Mouse (Mus musculus) spleen, embryonic (tissue): ENCODE results near the gene Mif.

Experiments used
- CTCF ChIA-PET: fragments of 350-600 bp; sonication (Branson Sonifier 250); formaldehyde crosslinking; loops from one replicate; lab custom pipeline; 2022; lab: Charles Lee

The Mif gene

DNA sequence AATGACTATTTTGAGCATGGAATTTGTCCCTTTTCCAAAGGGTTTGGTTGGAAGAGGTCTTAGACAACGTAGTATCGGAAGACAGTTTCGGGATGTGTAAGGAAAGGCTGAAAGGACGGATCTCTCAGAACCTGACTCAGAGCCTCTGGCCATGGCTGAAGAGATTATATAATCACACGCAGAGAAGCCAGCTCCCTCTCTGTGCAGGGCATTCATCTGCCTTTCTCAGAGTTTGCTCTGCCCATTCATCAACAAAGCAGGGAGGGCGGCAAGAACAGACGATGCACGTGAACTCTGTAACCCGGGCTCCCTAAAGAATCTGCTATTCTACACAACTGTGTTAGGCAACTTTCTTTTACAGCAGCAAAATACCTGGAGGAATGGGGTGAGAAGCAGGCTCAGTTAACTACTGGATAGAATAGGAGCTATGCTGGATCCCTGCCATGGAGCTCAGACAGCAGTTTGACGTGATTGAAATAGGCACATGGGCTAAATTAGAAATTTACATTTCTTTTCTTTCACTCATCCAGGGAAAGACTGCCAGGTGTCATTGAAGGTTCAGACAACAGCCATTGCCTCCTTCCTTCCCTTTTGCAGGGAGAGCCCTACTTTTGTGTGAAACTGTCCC lies 13.6 kb upstream of the Mif start:
- CTCF ChIA-PET: no interaction called here

DNA sequence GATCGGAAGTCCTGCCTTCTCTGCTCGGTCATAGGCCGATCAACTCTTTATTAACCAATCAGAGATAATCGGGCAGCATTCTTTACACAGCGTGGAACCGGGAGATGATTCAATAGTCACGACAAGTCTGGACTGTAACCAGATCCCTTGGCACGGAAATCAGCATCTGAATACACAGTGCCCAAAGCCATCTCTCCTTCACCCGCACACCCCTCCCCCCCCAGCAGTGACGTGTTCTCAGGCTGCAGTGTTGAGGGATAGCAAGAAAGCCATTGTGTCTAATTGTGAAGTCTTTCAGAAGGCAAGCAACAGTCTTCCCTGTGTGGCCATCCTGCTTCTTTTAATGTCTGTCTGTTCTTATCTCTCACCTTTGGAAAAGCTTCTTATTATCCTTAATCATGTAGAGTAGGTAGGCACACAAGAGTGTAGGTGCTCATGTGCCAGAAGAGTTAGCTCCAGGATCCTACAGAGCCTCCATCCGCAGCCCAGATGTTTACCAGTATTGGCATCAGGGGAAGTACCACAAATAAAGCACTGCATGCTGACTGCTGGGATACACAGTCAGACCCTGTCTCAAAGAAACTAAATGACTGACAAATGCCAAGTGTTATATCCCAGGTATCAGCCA lies 13.0 kb upstream of the Mif start:
- CTCF ChIA-PET: no interaction called here

DNA sequence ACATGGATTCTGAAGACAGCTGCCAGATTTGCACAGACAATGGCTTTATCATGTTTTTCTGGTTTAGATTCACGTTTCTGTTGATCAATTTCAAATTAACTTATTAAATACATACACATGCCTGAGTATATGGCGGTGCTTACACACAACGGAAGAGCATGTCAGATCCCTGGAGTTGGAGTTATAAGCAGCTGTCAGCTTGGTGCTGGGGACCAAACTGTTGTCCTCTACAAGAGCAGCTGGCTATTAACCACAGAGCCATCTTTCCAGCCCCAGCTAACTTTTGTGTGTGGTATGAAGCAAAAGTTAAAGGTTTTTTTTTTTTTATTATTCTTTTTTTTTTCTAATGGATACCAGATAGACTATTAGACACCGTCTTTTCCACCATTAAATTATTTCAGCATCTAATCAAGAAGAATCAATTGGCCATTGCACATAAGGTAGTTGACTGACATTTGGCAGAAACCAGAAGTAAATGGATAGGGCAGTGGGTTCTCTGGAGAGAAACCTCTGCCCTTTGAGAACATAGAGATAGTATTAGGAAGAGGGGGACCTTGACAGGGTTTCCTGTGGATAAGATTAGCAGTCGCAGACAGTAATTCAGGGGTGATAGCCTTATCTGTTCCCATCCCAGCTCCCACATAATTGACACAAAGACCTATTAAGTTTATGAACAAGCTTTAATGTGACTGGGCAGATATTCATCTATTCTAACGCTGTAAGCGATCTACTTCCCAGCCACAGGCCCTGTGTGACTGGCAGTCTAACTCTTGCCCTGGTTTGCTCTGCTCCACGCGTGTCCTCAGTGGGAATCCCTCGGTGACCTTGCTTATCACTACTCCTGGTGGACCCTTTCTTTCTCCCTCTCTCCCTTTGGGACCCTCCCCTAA lies 12.2 kb upstream of the Mif start:
- CTCF ChIA-PET: no interaction called here

DNA sequence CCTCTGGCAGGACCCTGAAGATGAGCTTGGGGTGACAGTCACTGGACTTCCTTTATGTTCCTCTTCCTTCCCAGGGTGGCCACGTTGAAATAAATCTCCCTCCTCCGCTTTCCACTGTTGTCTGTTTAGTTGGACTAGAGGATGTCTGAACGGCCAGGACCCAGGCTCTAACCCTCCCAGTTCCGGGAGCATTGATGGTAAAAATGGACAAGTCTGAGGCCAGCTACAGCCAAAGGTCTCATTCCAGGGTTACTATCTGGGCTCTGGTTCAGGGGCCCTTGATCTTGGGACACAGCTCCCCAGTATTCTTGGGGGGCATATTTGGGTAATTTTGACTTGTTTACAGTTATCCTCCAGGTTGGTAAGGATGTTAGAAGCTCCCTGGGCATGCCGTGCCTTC lies 1.5 kb upstream of the Mif start:
- CTCF ChIA-PET: interaction anchor here (0.6 kb wide), 1 partner anchor 125 kb away, joined by 5 read pairs; no protein-coding TSS in a partner anchor

DNA sequence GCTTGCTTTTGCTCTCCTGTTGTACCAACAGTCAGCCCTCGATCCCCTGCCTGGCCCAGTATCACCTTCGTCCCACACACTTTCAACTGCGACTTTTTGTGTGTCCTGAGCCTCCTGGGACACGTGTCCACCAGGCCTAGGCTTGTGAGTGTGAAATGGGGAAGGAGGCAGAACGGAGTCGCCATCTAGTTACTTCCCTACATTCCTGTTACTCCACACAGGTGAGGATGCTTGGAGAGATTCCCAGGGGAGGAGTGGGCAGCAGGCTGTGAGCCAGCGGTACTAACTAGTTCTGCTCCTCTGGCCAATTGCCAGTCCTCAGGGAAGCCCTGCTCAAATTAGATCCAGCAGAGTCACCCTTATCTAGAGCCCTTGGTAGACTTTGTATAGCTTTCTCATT lies 706 bp upstream of the Mif start:
- CTCF ChIA-PET: interaction anchor here (0.6 kb wide), 1 partner anchor 126 kb away, joined by 5 read pairs; no protein-coding TSS in a partner anchor

DNA sequence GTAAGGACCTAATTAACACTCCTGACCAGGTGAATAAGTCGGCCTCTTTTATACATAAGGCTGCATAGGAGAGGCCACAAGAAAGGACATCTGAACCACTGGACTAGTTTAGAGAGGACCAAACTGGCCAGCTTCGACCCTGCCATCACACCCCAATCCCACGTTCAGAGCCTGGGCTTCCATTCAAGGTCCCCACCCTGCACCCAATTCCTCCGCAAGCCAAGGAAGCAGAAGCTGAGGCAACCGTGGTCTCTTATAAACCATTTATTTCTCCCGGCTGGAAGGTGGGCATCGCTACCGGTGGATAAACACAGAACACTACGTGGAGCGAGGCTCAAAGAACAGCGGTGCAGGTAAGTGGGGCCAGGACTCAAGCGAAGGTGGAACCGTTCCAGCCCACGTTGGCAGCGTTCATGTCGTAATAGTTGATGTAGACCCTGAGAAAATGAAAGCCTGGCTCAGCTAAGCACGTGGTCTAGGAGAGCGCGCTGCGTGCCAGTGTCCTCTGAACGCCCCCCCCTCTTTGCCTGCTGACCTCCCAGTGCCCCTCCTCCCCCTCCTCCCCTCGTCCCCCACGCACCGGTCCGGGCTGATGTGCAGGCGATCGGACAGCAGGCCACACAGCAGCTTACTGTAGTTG lies 813 bp downstream of the Mif start:
- CTCF ChIA-PET: no interaction called here

DNA sequence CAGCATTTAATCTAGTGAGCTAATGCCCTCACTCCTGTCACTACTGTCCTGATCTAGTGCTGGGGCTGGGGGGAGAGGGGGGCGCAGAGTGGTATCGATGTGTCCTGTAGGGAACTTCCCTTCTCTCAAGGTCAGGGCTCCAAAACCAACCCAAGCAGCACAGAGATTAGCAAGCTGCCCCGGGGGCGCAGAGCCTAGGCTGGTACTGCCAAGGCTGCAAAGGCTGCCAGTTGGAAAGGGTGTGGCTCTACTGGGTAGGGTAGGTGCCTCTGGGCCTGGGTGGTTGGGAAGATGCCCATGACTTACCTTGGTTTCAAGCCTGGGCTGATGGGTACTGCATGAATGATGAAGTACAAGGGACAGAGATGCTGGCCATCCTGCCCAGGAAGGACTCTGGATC lies 2.4 kb downstream of the Mif start:
- CTCF ChIA-PET: no interaction called here

DNA sequence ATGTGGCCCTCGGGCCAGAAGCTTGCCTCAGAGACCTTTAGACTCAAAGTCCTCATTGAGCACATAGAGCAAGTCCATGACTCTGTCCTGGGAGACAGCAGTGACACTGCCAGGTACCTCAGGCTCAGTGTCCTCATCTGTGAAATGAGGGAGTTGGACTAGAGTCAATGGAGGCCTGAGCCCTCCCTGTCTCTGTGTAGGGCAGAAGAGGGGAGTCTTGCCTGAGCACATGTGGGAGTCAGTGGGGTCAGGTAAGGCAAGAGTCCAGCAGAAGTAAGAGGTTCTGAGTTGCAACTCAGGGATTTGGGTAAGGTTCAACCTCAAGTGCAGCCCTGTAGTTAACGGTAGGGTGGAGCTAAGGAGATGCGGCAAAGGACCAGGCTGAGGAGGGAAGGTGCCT lies 3.1 kb downstream of the Mif start:
- CTCF ChIA-PET: interaction anchor here (1.2 kb wide), 1 partner anchor 10 kb away, joined by 3 read pairs; no protein-coding TSS in a partner anchor

DNA sequence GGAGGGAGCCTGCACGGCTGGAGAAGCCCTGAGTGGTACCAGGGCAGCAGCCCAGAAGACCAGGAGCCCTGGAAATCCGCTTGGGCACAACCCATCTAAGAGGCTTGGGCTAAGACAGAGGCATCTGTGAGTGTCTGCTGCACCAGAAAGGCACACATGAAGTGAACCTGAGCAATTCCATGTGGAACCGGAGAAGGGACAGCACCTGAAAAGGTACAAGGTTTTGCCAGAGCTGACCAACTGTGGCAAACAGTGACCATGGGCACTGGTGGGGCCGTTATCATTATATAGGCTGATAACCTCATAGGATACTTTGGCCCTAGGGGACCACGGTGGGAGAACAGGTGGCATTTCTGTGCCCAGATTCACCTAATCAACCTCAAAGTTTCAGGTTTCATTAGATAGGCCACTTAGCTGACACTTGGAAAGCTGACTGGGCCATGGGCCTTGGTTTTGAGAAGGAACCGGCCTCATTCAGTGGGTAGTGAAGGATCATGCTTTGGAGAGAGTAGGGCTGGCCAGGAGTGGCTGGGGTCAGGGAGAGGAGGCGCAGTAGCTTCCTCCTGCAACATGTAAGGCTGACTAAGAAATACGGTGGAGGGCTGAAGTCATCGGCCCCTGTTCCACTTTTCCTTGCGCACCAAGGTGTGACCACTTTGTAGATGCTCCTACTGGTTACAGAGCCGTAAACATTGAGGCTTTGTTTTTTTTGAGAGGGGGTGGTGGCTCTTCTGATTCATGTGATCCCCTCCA lies 3.7 kb downstream of the Mif start:
- CTCF ChIA-PET: interaction anchor here (1.2 kb wide), 1 partner anchor 11 kb away, joined by 3 read pairs; no protein-coding TSS in a partner anchor

DNA sequence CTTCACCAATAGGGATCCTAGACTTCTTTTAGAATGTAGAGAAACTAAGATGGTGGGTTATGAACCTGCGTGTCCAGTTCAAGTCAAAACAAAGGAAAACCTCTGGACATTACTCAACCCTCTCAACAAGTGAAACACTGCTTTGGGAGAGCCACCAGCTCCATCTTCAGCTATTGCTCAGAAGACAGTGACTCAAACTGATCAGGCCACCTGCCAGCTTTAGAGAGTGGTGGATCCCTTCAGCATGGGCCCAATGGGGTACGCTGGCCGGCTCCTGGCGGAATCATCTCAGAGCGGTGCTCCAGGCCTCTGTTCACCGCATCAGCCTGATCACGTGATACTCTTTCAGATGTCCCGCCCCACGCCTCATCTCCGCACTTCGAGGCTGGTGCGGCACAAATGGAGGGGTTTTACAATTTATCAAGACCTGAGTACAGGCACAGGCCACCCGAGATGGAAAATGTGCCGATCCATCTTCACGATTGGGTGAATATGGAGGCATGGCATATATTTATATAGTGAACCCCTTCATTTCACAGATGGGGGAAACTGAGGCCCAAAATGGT lies 4.5 kb downstream of the Mif start:
- CTCF ChIA-PET: no interaction called here

DNA sequence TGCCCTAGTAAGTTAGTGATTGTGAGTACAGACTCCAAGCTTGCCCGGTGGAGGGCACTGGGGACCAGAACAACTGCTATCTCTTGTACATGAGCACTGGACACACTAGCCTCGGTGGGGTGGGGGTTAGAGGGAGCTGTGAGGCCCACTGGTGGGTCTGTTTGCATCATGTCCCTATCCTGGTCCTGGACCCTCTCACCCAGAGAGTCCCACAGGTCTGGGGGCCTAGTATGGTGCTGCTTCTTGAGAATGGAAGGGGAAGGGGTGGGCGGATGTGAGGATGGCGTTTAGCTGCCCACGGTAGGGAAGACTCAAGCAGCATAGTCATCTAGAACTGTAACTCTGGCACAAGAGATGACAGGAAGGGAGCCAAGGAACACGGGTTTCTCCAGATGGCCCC lies 5.2 kb downstream of the Mif start:
- CTCF ChIA-PET: no interaction called here

DNA sequence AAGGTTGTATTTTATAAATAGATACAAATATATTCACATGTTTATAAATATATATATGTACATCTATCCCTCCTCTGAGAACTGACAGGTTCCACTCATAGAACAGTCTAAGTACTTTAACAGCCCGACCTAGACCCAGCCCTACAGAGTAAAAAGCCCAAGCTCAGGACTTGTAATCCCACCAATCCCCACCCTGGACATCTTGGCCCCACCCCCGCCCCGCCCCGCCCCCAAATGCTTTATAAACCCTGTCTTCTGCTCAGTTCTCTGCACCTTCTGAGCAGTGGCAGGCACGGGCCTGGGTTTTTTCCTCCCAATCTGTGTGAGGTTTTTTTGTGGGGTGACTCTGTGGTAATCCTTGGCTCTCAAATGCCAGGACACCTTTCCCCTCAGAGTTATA lies 5.9 kb downstream of the Mif start:
- CTCF ChIA-PET: interaction anchor here (0.6 to 1.0 kb wide), 3 partner anchors 110 to 671 kb away, joined by 3 to 5 read pairs (median 5); no protein-coding TSS in a partner anchor

DNA sequence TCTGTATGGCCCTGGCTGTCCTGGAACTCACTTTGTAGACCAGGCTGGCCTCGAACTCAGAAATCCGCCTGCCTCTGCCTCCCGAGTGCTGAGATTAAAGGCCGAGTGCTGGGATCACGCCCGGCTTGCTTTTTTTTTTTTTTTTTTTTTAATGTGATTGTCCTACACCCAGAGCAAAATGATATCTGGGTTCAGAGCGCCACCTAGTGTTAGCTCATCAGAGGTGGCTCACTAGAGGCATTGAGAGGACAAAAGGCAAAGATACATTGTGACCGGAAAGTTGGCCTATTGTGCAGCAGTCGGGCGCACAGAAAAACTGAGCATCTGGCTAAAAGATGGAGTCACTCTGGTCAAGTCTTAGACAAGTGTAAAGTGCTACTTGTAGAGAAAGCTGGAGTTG lies 6.6 kb downstream of the Mif start:
- CTCF ChIA-PET: interaction anchor here (0.6 to 1.0 kb wide), 5 partner anchors 17 to 670 kb away, joined by 3 to 16 read pairs (median 5); no protein-coding TSS in a partner anchor

DNA sequence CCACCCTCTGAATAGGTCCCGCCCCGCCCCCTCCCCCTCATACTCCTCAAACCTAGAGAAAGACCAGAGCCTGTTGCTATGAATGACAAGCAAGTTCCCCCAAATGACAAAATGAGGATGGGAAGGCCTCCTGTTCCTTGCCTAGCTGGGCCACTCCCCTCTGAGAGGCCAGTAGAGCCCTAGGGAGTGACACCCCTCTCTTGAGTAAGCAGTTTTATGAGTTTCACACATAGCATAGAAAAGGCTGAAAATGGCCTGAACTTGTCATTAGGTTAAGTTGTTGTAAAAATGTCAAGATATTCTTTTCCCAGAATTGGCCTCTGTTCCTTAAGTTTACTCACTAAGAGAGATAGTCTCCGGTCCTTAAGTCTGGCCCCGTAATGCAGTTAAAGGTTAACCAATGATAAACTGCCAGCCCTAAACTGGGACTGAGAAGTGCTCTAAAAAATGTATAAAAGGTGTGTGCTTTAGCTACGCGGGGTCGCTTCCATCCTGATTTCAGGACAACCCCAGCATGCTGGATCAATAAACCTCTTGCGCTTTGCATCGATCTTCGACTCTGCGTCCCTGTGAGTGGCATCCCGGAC lies 7.4 kb downstream of the Mif start:
- CTCF ChIA-PET: interaction anchor here (0.6 to 0.7 kb wide), 3 partner anchors 18 to 110 kb away, joined by 6 to 16 read pairs (median 6); no protein-coding TSS in a partner anchor

DNA sequence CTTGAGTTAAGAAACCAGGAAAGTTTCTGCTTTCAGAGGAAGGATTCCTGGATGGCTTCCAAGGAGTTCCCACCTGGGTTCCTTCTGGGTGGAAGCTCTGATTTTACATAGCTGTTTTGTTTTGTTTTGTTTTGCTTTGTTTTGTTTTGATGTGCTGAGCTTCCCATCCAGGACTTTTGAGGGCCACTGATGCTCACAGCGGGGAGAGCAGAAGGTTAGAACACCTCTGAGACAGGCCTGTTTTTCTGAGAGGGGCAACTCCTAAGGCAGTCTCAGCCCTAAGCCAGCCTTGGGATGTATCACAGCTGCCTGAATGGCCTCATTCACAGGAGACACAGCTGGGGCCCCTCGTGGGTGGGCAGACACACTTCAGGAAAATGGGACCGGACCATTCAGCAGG lies 8.4 kb downstream of the Mif start:
- CTCF ChIA-PET: interaction anchor here (0.6 kb wide), 2 partner anchors 75 to 81 kb away, joined by 6 read pairs; partner anchors contain the start of gene Chchd10

DNA sequence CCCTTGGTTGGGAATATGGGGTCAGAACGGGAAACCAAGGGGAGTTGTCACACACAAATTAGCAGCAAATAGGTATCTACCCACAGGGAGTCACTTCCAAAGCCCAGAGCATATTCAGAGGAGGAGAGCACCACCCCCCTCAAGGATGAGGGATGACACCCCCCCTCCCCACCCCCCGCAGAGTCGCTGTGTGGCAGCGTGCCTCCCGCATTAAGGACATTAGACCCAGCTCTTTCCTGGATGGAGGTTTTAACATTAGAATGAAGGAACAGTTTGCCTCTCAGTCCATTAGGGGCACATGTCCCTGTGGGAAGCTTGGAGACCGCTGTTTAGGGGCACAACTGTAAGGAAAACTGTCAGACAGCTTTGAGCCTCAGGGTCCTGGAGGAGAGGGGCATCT lies 9.0 kb downstream of the Mif start:
- CTCF ChIA-PET: interaction anchor here (0.6 kb wide), 1 partner anchor 82 kb away, joined by 6 read pairs; the partner anchor contains the start of gene Chchd10

DNA sequence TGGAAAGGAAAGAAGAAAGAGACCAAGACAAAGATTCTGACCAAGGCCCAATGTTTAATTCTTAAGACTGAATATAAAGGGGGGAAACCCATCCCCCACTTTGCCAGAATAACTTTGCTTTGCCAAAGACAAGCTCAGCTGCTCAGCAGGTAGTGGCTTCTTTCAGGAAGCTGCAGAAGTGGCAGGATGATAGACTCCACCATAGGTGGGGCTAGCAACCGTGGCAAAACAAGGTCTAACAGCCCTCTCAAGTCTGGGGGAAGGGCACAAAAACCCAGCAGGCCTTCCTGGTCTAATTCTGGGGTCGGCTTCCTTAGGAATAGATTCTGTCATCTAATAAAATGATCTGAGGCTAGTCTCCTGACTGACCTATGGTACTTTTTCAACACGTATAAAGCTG lies 11.7 kb downstream of the Mif start:
- CTCF ChIA-PET: no interaction called here

DNA sequence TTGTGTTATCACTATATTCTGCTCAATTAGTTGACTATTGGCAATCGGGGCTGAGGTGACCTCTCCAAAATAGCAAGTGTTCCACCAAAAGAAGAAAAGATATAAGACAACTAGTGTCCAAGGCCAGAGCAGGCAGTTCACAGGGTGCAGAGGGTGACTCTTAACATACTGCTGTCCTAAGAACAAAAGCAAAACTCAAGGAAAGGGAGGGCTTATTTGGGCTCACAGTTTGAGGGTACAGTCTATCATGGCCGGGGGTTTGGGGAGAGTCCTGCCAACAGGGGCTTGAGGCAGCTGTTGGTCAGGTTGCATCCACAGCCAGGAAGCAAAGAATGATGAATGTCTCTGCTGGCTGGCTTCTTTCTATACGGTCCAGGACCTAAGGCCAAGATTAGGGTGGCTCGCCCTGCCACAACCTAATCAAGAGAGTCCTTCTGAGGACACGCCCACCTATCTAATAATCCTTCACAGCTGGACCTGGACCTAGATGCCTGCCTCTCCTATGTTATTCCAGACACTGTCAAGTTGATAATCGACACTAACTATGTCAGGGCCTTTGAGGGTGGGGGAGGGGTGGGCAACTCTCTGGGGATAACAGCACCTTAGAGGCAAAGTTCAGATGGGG lies 14.6 kb downstream of the Mif start:
- CTCF ChIA-PET: no interaction called here

DNA sequence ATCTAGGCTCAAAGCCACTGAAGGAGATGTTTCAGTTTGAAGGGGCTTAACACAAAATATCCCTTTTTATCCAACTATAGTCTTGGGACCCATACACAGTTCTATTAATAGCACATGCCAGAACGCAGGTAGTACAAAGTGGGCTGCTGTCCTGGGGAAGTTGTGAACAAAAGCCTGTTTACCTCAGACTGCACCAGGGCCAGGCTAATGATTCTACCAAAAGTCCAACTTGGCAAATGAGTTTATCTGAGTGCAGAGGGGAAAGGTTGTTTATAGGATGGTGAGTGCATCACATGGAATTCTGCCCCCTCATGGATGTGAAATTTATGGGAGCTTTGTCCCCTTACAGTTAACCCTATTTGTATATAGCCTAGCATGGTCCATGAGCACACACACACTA lies 15.2 kb downstream of the Mif start:
- CTCF ChIA-PET: interaction anchor here (0.6 kb wide), 1 partner anchor 12 kb away, joined by 4 read pairs; no protein-coding TSS in a partner anchor
